ENCODE assay signal across 8 mouse cellular contexts in genomic region chr9:61373942-61374900, GRCm38 (mm10). TPM values are rescaled to one million over a fixed set of nuclear protein-coding genes. Genes with fewer than 3 reads are reported as not detected.
DNase-seq lines count a peak whose midpoint lies in the region; ATAC-seq and TF ChIP-seq lines count a peak whose summit lies in the region.

No protein-coding gene starts in this region.

- peak overlapping the region; percentile 89 for H3K27ac ChIP-seq in heart, adult 2 months
- H3K27ac ChIP-seq in liver, embryonic 12.5 days: peak overlapping the region; percentile 85
- peak overlapping the region; percentile 92 for H3K27ac ChIP-seq in neural tube, embryonic 14.5 days (ENCODE audit: low read depth, low read length)

- peak; percentile 45 to 58 for DNase-seq in heart, adult 2 months
- no peak for DNase-seq in heart, postnatal 25 days (ENCODE audit: low spot score)
- DNase-seq in ES-CJ7 (ENCODE audit: low read depth, low spot score): peak; percentile 54
- DNase-seq in embryo, embryonic 10 days (ENCODE audit: low spot score): peak; percentile 89
- peak; percentile 29 to 32 for DNase-seq in heart, postnatal 14 days

- H3K4me3 ChIP-seq in heart, adult 2 months: peak overlapping the region; percentile 67
- peak overlapping the region; percentile 74 for H3K4me3 ChIP-seq in liver, embryonic 12.5 days
- peak overlapping the region; percentile 95 for H3K4me3 ChIP-seq in neural tube, embryonic 14.5 days (ENCODE audit: low read depth, low read length)

- no peak for TF ChIP-seq POLR2A in heart, adult 2 months (IDR thresholded peaks at IDR 0.05; ENCODE audit: insufficient read depth, low read depth, low read length)

- intact Hi-C loops in heart, adult 2 months (cut with DNase I): loop anchor here (2.0 to 5.0 kb wide), 4 partner anchors 31 to 327 kb away; no protein-coding TSS in a partner anchor
- intact Hi-C loops in heart, postnatal 25 days (cut with DNase I): loop anchor here (2.0 to 5.0 kb wide), 2 partner anchors 323 to 523 kb away; no protein-coding TSS in a partner anchor
- intact Hi-C loops in heart, postnatal 14 days (cut with DNase I): loop anchor here (2.0 to 5.0 kb wide), 3 partner anchors 159 to 323 kb away; no protein-coding TSS in a partner anchor

- TF ChIP-seq CTCF in heart, adult 2 months (IDR thresholded peaks at IDR 0.05): peak; percentile 20; the same call in 1 of the 2 replicates

- WGBS in heart, adult 2 months: 6% methylated on average over 50 of the region's 51 CpGs
- 4% methylated on average over 51 of the region's 51 CpGs for WGBS in liver, embryonic 12.5 days (ENCODE audit: insufficient replicate concordance)
- under 1% methylated on average over 48 of the region's 51 CpGs for WGBS in neural tube, embryonic 14.5 days

- H3K79me2 ChIP-seq in heart, adult 2 months (replicated peaks; ENCODE audit: control insufficient read depth, insufficient read depth, low read length): no peaks in the 10 kb centered on the region

- no peak for TF ChIP-seq EP300 in heart, adult 2 months (IDR thresholded peaks at IDR 0.05; ENCODE audit: insufficient read depth, low read depth, low read length)

- no peaks in the 10 kb centered on the region; the same call in 1 of the 2 replicates for H3K36me3 ChIP-seq in heart, adult 2 months (ENCODE audit: control insufficient read depth, insufficient read depth, low read length)
- H3K36me3 ChIP-seq in liver, embryonic 12.5 days: peaks cover 15% of the 10 kb centered on the region
- H3K36me3 ChIP-seq in neural tube, embryonic 14.5 days (ENCODE audit: control insufficient read depth, insufficient read depth, low read length): 0 out of 2 replicates have a peak, but pooled peaks cover 3% of the 10 kb centered on the region

- H3K9ac ChIP-seq in heart, adult 2 months (ENCODE audit: low read depth, low read length): peak overlapping the region; percentile 72
- H3K9ac ChIP-seq in liver, embryonic 12.5 days: peak overlapping the region; percentile 81
- peak overlapping the region; percentile 98 for H3K9ac ChIP-seq in neural tube, embryonic 14.5 days (replicated peaks; ENCODE audit: low read depth, low read length)

- no peak for ATAC-seq in liver, embryonic 12.5 days
- ATAC-seq in neural tube, embryonic 14.5 days (ENCODE audit: low read depth): no peak
- no peak for ATAC-seq in granulocyte monocyte progenitor cell, adult 5-6 weeks (replicated peaks; ENCODE audit: poor library complexity, severe bottlenecking)

- no peaks in the 10 kb centered on the region for H3K9me3 ChIP-seq in liver, embryonic 12.5 days (replicated peaks)
- no peaks in the 10 kb centered on the region for H3K9me3 ChIP-seq in neural tube, embryonic 14.5 days (ENCODE audit: control insufficient read depth, low read length)

- H3K4me1 ChIP-seq in heart, adult 2 months (ENCODE audit: control insufficient read depth, insufficient read depth, low read length): peaks cover 6% of the 10 kb centered on the region; the same call in 1 of the 2 replicates
- H3K4me1 ChIP-seq in liver, embryonic 12.5 days: peaks cover 88% of the 10 kb centered on the region
- H3K4me1 ChIP-seq in neural tube, embryonic 14.5 days (ENCODE audit: control insufficient read depth, insufficient read depth, low read length): peaks cover 67% of the 10 kb centered on the region

- peaks cover 2% of the 10 kb centered on the region; the same call in 1 of the 2 replicates for H3K27me3 ChIP-seq in heart, adult 2 months (ENCODE audit: control insufficient read depth, insufficient read depth, low read length)
- H3K27me3 ChIP-seq in liver, embryonic 12.5 days (replicated peaks): peaks cover 55% of the 10 kb centered on the region
- no peaks in the 10 kb centered on the region for H3K27me3 ChIP-seq in neural tube, embryonic 14.5 days (ENCODE audit: control insufficient read depth, insufficient read depth, low read length)

- peak overlapping the region; percentile 86 for H3K4me2 ChIP-seq in liver, embryonic 12.5 days
- peak overlapping the region; percentile 97 for H3K4me2 ChIP-seq in neural tube, embryonic 14.5 days (ENCODE audit: low read depth, low read length)

RNA-seq across cellular contexts. Expression of gene Tle3, which starts 2.1 kb away (rescaled TPM):
- 10 to 100 TPM; 16.5 to 16.8 TPM for total RNA-seq in heart, adult 2 months (2021)
- polyA plus RNA-seq in heart, adult 2 months (2012; rRNA removed): 15.7 and 16.6 TPM in 2 replicates
- 10 to 100 TPM; 15.5 to 17.4 TPM for total RNA-seq in heart, postnatal 25 days (2021)
- 10 to 100 TPM; 24.4 to 29.0 TPM for total RNA-seq in heart, postnatal 14 days (2021)
- 7.7 and 8.2 TPM in 2 replicates for polyA plus RNA-seq in liver, embryonic 12.5 days (2016; fragmentation: Nextera tagmentation; extraction: Ambion mirVana)
- polyA plus RNA-seq in neural tube, embryonic 14.5 days (2014; fragmentation: Nextera tagmentation; extraction: Ambion mirVana): 18.7 and 22.5 TPM in 2 replicates
- total RNA-seq in granulocyte monocyte progenitor cell, adult 5-6 weeks (2014; fragmentation: Nextera tagmentation): 83.8 and 91.4 TPM in 2 replicates
- total RNA-seq in granulocyte monocyte progenitor cell, adult 5-6 weeks (2017): 34.6 and 40.9 TPM in 2 replicates
